Mouse (Mus musculus): ENCODE data around the gene 2010111I01Rik.

DNA sequence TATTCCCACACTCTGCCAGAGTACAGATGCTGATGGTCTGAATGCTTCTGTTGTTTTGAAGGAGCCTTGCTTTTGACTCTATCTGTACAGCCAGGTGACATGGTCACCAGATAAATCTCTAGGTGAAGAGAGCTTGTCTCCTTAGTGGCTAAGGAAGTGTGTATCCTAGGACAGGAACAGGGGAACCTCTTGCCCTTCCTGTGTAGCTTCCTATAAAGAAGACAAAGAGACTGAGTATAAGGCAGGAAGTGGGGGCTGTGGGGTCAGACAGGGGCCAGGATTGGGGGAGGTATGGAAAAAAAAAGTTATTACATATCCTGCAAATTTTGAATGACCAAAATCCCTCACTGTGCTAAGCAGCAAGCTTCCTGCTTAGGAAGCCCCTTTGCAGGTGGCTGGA is 13.4 kb downstream of the 2010111I01Rik start:
- no peak for TF ChIP-seq POLR2A (IDR thresholded peaks at IDR 0.05; ENCODE audit: extremely low read depth, insufficient read depth, low read length)
- no peak for TF ChIP-seq CTCF (IDR thresholded peaks at IDR 0.05; ENCODE audit: low read depth, low read length)
